Mouse (Mus musculus) CD4-positive helper T cell, adult 2 months (primary cell): ENCODE data around the gene Pnmt.

Source experiments
- DNase-seq: peaks from one replicate; pipeline ENCODE4 v3.0.0-alpha.2; 2012; ENCODE audit warnings: low read depth, missing footprints, low spot score

Pnmt gene

DNA sequence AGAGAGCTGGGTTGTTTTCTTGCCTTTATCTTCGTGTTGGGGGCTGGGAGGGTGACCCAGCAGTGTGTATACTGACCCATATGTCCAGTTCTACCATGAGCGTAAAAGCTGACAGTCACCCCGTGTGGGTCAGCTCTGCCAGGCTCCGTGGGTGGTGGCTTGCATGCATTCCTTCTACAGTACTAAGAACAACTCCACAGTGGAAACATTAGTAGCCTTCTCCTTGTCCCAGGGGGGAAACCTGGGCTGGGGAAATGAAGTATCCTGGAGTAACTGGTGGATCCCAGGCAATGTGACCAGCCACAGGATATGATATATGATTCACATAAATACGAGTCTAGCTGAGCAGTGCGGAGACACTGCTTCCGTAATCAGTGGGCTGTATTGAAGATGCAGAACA is 27.5 kb downstream of the Pnmt start:
- no peak for DNase-seq

- no peak for DNase-seq
Observed at GRCm38 (mm10) chr11:98414162-98414561, 27.9 kb downstream of the Pnmt start.

DNA sequence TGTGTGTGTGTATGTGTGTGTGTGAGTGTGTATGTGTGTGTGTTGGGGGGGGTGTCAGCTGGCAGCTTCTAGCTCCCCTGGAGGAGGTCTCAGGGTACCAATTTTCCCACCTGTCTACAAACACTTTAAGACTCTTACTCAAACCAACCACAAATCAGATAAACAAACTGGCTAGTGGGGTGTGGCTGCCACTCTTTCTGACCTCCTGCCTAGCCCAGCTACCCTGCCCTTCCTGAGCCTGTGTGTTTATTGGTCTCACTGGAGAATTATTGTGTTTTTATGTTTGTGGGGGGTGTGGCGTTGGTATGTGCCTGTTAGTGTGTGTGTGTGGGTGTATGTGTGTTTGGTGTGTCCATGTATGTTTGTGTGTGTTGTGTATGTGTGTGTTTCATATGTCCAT is 30.8 kb downstream of the Pnmt start:
- no peak for DNase-seq

GRCm38 (mm10) chr11:98418273-98418672 is 32.0 kb downstream of the Pnmt start:
- DNase-seq = no peak

DNA sequence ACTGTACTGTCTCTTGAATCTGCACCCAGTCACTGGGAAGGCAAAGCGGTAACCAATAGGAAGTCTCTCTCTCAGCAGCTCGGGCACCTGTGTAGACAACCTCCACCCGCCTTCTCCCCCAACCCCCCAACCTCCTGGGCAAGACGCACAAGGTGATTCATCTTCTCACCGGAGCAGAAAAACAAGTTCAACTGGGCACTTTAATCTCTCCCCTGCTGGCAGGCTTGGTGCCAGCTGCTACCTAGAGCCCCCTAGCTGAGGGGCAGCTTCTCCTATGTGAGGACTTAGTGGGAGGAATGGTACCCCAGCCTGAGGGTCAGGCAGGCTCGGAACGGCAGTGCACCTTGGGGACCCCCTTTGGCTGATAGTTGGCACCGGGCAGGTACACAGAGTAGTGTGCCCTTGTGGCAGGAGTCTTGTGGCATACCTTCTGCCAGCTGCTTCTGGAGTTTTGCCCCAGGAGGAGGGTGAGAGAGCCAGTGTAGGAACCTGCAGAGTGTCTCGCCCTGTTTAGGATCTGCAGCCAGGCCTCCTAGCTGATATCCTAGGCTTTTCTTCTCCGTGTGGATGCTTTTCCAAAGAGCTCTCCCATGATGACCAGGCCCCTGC is 32.8 kb downstream of the Pnmt start:
- no peak for DNase-seq

GRCm38 (mm10) chr11:98426592-98426991 is 40.3 kb downstream of the Pnmt start:
- DNase-seq = no peak

GRCm38 (mm10) chr11:98428436-98428835 is 42.2 kb downstream of the Pnmt start:
- no peak for DNase-seq

- no peak for DNase-seq
Observed at GRCm38 (mm10) chr11:98431743-98432502, 45.7 kb downstream of the Pnmt start.

GRCm38 (mm10) chr11:98435723-98436122 is 49.5 kb downstream of the Pnmt start:
- DNase-seq = no peak

GRCm38 (mm10) chr11:98437441-98437840 is 51.2 kb downstream of the Pnmt start:
- no peak for DNase-seq
